Mouse (Mus musculus) limb, embryonic 15.5 days (tissue): Measurements from ENCODE around the gene Zfp57. TPM values are rescaled to one million over a fixed set of nuclear protein-coding genes. Genes with fewer than 3 reads are reported as not detected.

Source experiments
- ATAC-seq: fragments of 200-750 bp; cut with Nextera tagmentation; 2 replicates; pipeline ENCODE4 v1.8.0; 2017; ENCODE audit warnings: low read depth, moderate TSS enrichment; ENCODE audit not compliant: insufficient number of reproducible peaks, low FRiP score, low TSS enrichment
- H3K27ac ChIP-seq: fragments of 300-500 bp; sonication (generic); 2 replicates; pipeline ENCODE4 v1.5.1; 2015; ENCODE audit warnings: moderate library complexity, mild to moderate bottlenecking, inconsistent platforms
- H3K27me3 ChIP-seq: fragments of 300-500 bp; sonication (generic); 2 replicates; pipeline ENCODE4 v1.6.1; 2015; ENCODE audit warnings: inconsistent platforms
- H3K36me3 ChIP-seq: fragments of 300-500 bp; sonication (generic); 2 replicates; pipeline ENCODE4 v1.6.1; 2015; ENCODE audit warnings: inconsistent platforms
- H3K4me1 ChIP-seq: fragments of 300-500 bp; sonication (generic); 2 replicates; pipeline ENCODE4 v1.6.1; 2015; ENCODE audit warnings: inconsistent platforms
- H3K4me2 ChIP-seq: fragments of 300-500 bp; sonication (generic); 2 replicates; pipeline ENCODE4 v1.6.1; 2015; ENCODE audit warnings: mild to moderate bottlenecking, inconsistent platforms
- H3K4me3 ChIP-seq: fragments of 300-500 bp; sonication (generic); 2 replicates; pipeline ENCODE4 v1.5.1; 2015; ENCODE audit warnings: mild to moderate bottlenecking, inconsistent platforms
- H3K9ac ChIP-seq: fragments of 300-500 bp; sonication (generic); 2 replicates; pipeline ENCODE4 v1.6.1; 2015; ENCODE audit warnings: inconsistent platforms
- H3K9me3 ChIP-seq: fragments of 300-500 bp; sonication (generic); 2 replicates; pipeline ENCODE4 v1.6.1; 2016; ENCODE audit warnings: inconsistent platforms
- WGBS: fragments of 180-500 bp; shearing (Covaris S2); methylation state at CpG from one replicate; pipeline ENCODE4 v1.1.7; 2015; 5-methylcytosine and 5-hydroxymethylcytosine counted together
- polyA plus RNA-seq: library from polyadenylated mRNA; unstranded; fragments of >200 nt; fragmentation: Nextera tagmentation; extraction: Ambion mirVana; gene quantifications from 2 replicates; pipeline ENCODE4 v1.2.1, GENCODE M21; 2015

Gene Zfp57
- polyA plus RNA-seq, 1 experiment from 2014 or later = 72.9 TPM

DNA sequence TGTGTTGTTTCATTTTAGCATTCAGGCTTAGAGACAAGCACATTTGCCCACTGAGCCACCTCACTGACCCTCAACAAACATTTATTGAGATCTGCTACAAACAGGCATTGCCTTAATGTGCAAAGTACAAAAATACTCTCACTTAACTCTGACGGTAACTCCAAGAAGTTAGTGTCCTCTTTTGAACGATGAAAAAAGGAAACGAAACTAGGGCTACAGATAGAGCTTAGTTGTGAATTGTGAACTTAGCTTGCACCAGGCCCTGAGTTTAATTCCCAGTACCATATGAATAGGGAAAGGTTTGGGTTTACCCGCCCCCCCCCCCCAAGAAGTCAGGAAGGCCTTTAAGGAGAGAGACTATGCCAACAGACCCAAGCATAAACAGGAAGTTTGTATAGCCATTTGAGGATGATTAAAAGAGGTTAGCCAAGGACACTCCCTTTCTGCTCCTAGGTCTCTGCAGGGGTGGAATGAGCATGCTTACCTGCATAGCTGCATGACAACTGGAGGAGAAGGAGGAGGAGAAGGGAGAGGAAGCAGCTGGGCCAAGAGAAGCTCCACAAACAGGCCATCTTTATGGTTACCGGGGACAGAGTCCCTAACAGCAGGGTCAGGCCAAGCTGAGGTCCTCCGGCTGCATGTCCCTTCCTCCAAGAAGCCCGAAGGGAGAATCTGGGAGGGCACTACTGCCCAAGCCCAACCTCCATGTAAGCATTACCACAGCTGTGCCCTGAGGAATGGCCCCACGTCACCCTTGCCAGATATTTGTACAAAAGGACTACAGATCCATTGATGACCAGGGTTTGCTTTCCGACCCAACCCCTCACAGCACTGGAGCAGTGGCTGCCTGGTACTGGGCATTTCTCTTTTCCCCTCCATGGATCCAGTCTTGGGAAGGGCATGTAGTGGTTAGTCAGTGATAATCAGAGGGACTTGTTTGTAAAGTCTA, 21.9 kb downstream of the Zfp57 start, which contains the start of gene Mog:
Gene Mog, minus strand, starts transcription at position 771 of the 949 bp plus-strand sequence.
- no peaks in the 10 kb centered on the region for H3K27me3 ChIP-seq
- H3K4me1 ChIP-seq = no peaks in the 10 kb centered on the region
- H3K4me3 ChIP-seq = no peak within 1 kb of the TSS
- no peaks in the 10 kb centered on the region for H3K9me3 ChIP-seq
- WGBS = 72% methylated on average over 9 of the region's 9 CpGs
- no peak for ATAC-seq
- no peak within 1 kb of the TSS for H3K9ac ChIP-seq
- H3K27ac ChIP-seq = no peak within 1 kb of the TSS
- H3K36me3 ChIP-seq = no peaks in the 10 kb centered on the region
- no peak within 1 kb of the TSS for H3K4me2 ChIP-seq

DNA sequence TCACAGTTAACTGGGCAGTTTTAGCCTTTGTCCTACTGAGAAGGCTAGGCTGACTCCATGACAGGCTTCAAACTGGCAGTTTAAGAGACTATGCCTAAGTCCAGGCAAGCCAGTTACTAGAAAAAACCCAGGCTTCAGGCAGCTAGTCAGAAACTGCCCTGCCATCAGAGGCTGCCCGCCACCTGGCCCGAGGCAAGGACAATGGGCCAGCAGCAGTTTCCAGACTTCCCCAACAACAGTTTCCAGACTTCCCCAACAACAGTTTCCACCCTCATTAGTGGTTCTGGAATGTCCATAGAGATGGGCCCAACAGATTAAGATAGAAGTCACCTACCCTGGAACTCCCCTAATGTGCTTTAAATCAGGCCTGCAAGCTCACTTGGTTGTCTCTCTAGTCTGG, 25.5 kb downstream of the Zfp57 start:
- no peaks in the 10 kb centered on the region for H3K9me3 ChIP-seq
- ATAC-seq = no peak
- H3K9ac ChIP-seq = no peak overlapping the region
- WGBS = 85% methylated on average over 2 of the region's 2 CpGs
- H3K4me2 ChIP-seq = no peak overlapping the region
- no peaks in the 10 kb centered on the region for H3K36me3 ChIP-seq
- H3K4me1 ChIP-seq = no peaks in the 10 kb centered on the region
- no peaks in the 10 kb centered on the region for H3K27me3 ChIP-seq
- H3K27ac ChIP-seq = no peak overlapping the region
- no peak overlapping the region for H3K4me3 ChIP-seq

DNA sequence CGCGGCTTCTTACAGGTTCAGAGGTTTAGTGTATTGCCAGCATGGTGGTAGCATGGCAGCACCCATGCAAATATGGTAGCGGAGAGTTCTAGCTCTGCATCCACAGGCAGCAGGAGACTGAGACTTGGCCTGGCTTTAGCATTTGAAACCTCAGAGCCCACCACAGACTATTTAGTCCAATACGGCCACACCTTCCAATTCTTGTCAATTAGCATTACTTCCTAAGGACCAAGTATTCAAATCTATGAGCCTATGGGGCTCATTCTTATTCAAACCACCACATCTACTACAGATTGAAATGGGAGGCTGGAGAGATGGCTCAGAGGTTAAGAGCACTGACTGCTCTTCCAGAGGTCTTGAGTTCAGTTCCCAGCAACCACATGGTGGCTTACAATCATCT, 26.5 kb downstream of the Zfp57 start:
- 97% methylated on average over 4 of the region's 4 CpGs for WGBS
- H3K4me2 ChIP-seq = no peak overlapping the region
- H3K9me3 ChIP-seq = no peaks in the 10 kb centered on the region
- no peak overlapping the region for H3K4me3 ChIP-seq
- no peaks in the 10 kb centered on the region for H3K27me3 ChIP-seq
- peak overlapping the region; percentile 94; the same call in 1 of the 2 replicates for H3K27ac ChIP-seq
- H3K4me1 ChIP-seq = no peaks in the 10 kb centered on the region
- no peak for ATAC-seq
- H3K36me3 ChIP-seq = no peaks in the 10 kb centered on the region
- no peak overlapping the region for H3K9ac ChIP-seq

DNA sequence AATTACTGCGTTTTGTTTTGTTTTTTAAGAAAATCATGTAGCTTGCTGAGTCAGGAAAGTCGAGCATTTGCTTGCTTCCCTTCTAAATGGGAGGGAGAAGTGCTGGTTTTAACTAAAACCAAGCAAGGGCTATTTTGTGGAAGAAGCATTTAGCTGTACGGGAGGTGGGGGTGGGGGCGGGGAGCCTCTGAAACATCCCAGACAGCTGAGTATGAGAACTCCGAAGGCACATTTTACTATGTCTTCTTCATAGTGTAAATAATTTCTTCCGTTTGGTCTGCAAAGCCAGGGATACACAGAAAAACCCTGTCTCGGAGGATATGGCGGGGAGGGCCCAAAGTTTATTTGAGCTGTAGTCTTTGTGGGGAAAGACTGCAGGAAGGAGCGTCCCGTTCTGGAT, 27.2 kb downstream of the Zfp57 start:
- no peak for ATAC-seq
- Histone ChIP-seq H3K9ac (no peak overlapping the region), H3K4me1 (no peaks in the 10 kb centered on the region), H3K27me3 (no peaks in the 10 kb centered on the region), H3K27ac (peak overlapping the region; percentile 94), H3K4me2 (peak overlapping the region; percentile 47), H3K9me3 (no peaks in the 10 kb centered on the region), H3K36me3 (no peaks in the 10 kb centered on the region), H3K4me3 (peak overlapping the region; percentile 54)
- WGBS = 3% methylated on average over 10 of the region's 10 CpGs

DNA sequence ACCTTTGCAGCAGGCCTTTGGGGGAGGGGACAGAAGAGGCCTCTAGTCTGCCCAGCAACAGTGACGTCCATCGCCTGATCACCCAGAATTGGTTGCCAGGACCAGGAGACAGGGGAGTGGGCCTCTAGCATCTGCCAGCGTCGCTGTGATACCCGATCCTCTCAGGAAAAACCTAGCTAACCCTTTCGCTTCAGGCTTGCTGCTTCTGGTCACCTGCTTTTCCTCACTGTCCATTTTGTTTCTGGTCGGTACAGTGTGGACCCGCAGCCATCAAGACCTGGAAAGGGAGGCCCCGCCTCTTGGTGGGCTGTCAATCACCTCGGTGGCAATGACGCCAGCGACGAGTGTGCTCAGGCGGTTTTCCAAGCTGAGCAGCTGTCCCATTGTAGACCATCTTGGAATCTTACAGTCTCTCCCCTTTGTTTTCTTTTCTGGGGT, 27.7 kb downstream of the Zfp57 start:
- peak overlapping the region; percentile 47 for H3K4me2 ChIP-seq
- under 1% methylated on average over 14 of the region's 14 CpGs for WGBS
- peak overlapping the region; percentile 39 for H3K9ac ChIP-seq
- ATAC-seq = peak; percentile 98
- peak overlapping the region; percentile 94 for H3K27ac ChIP-seq
- peak overlapping the region; percentile 54 for H3K4me3 ChIP-seq
- H3K27me3 ChIP-seq = no peaks in the 10 kb centered on the region
- H3K9me3 ChIP-seq = no peaks in the 10 kb centered on the region
- no peaks in the 10 kb centered on the region for H3K4me1 ChIP-seq
- no peaks in the 10 kb centered on the region for H3K36me3 ChIP-seq

DNA sequence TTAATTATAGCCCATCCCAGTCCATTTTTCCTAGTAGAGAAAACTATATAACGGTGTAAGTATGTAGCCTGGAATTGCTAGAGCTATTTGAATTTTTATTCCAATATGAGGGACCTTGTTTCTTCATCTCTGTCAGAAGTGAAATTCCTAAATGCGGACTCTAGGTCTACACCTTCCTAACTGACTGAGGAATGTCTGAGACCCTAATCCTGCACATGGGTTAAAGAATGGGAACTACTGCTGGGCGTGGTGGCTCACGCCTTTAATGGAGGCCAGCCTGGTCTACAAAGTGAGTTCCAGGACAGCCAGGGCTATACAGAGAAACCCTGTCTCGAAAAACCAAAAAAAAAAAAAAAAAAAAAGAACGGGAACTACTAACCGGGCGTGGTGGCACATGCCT, 28.2 kb downstream of the Zfp57 start:
- ATAC-seq = no peak
- no peaks in the 10 kb centered on the region for H3K36me3 ChIP-seq
- H3K4me2 ChIP-seq = peak overlapping the region; percentile 47
- peak overlapping the region; percentile 94 for H3K27ac ChIP-seq
- no peaks in the 10 kb centered on the region for H3K4me1 ChIP-seq
- peak overlapping the region; percentile 39; the same call in 1 of the 2 replicates for H3K9ac ChIP-seq
- H3K9me3 ChIP-seq = no peaks in the 10 kb centered on the region
- peak overlapping the region; percentile 54 for H3K4me3 ChIP-seq
- WGBS = 57% methylated on average over 7 of the region's 8 CpGs
- H3K27me3 ChIP-seq = no peaks in the 10 kb centered on the region

DNA sequence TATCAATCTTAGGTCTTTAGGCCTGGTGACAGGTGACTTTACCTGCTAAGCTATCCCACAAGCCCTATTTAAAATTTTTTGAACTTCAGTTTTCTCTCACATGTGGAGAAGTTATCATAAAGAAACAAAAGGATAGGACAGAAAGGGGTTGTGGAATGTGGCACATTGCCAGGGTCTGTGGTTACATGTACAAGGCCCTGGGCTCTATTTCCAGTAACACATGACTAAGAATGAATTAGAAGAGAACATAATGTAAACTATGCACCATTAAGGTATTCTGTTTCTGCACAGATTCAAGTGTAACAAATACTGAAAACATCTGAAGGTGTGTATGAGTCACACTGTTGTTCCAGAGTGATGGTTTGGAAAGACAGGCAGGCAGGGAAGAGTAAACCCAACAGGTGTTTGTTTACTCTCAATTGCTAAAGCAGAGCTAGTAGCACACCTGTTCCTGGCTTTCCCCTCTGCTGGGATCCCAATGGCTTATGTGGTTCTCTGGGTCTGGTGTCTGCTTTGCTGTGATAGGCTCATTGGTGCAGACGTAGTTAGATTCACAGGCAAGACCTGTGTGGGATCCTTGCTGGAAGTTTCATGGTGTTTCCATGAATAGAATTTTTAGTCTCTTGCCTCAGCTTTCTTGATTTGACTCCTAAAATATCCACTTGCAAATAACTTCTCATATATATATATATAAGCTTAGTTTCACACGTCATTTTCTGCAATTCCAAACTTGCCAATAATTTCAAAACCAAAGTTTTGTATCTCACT, 38.3 kb downstream of the Zfp57 start:
- no peak overlapping the region for H3K27ac ChIP-seq
- no peaks in the 10 kb centered on the region for H3K27me3 ChIP-seq
- 65% methylated on average over 2 of the region's 2 CpGs for WGBS
- no peak overlapping the region for H3K4me3 ChIP-seq
- H3K4me2 ChIP-seq = no peak overlapping the region
- no peak for ATAC-seq
- no peak overlapping the region for H3K9ac ChIP-seq
- no peaks in the 10 kb centered on the region for H3K9me3 ChIP-seq
- H3K4me1 ChIP-seq = no peaks in the 10 kb centered on the region
- no peaks in the 10 kb centered on the region for H3K36me3 ChIP-seq

DNA sequence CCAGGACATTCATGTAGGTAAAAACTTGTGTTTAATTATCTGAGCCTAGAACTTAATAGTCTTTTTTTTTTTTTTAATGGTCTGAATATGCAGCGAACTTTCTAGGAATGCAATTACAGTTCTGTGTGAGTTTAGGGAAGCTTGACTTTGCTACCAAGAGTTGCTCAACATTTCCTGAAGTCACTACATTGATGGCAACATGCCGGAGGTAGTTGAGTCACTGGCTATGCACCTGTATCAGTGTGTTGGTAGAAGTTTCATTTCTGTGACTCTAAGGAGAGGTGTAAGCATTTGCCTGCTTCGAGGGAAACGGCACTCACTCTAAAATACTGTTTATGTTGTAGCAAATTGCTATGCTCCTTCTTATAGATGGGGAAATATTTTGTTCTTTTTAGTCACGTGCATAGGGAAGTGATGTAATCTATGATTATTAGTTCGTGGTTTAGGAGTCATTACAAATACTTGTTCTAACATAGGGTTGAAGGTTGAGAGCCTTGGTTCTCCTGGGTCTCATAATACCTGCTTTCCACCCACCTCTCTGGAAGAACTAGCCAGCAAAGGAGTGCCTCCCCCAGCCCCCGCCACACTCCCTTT, 43.8 kb downstream of the Zfp57 start:
- peak overlapping the region; percentile 87; the same call in 1 of the 2 replicates for H3K27ac ChIP-seq
- peaks cover 27% of the 10 kb centered on the region for H3K4me1 ChIP-seq
- no peak overlapping the region for H3K9ac ChIP-seq
- peak overlapping the region; percentile 94 for H3K4me2 ChIP-seq
- H3K9me3 ChIP-seq = no peaks in the 10 kb centered on the region
- peak overlapping the region; percentile 80; the same call in 1 of the 2 replicates for H3K4me3 ChIP-seq
- no peaks in the 10 kb centered on the region for H3K36me3 ChIP-seq
- WGBS = 57% methylated on average over 7 of the region's 7 CpGs
- no peak for ATAC-seq
- peaks cover 4% of the 10 kb centered on the region for H3K27me3 ChIP-seq

DNA sequence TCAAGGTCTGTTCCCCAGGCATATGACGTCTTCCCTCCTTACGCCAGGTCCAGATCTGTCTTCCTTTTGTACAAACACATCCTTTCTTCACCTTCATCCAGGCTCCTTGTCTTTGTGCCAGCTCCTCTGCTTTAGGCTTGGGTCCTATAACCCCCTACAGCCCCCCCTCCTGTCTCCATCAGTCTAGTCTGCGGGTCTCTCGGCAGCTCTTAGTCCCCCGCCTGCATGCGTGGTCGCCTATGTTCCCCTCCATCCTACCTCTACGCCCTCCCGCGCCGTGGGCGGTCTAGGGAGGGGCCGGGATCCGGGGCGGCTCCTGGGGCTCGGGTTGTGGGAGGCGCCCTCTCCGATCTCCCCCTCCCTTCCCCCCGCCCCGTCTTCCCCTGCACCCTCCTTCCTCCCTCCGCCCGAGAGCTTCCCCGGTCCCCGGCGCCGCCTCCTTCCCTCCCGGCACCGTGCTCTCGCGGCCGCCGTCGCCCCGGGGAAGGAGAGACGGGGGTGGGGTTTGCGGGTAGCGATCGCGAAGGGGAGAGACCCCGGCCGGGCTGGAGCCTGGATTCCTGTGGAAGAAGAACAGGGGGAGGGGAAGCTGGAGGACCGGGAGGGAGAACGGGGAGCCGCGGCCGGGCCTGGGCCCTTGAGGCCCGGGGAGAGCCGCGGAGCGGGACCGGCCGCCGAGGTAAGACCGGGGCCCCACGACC, 44.8 kb downstream of the Zfp57 start, which contains the start of gene Gabbr1:
Gene Gabbr1, plus strand, starts transcription at position 356 of the 701 bp plus-strand sequence.
- Histone ChIP-seq H3K4me1 (peaks cover 36% of the 10 kb centered on the region), H3K27ac (peak within 1 kb of the TSS; percentile 87), H3K9me3 (no peaks in the 10 kb centered on the region), H3K4me3 (peak within 1 kb of the TSS; percentile 80), H3K36me3 (no peaks in the 10 kb centered on the region), H3K27me3 (peaks cover 4% of the 10 kb centered on the region), H3K9ac (peak within 1 kb of the TSS; percentile 82), H3K4me2 (peak within 1 kb of the TSS; percentile 94)
- WGBS = 1% methylated on average over 44 of the region's 55 CpGs
- ATAC-seq = peak; percentile 87

DNA sequence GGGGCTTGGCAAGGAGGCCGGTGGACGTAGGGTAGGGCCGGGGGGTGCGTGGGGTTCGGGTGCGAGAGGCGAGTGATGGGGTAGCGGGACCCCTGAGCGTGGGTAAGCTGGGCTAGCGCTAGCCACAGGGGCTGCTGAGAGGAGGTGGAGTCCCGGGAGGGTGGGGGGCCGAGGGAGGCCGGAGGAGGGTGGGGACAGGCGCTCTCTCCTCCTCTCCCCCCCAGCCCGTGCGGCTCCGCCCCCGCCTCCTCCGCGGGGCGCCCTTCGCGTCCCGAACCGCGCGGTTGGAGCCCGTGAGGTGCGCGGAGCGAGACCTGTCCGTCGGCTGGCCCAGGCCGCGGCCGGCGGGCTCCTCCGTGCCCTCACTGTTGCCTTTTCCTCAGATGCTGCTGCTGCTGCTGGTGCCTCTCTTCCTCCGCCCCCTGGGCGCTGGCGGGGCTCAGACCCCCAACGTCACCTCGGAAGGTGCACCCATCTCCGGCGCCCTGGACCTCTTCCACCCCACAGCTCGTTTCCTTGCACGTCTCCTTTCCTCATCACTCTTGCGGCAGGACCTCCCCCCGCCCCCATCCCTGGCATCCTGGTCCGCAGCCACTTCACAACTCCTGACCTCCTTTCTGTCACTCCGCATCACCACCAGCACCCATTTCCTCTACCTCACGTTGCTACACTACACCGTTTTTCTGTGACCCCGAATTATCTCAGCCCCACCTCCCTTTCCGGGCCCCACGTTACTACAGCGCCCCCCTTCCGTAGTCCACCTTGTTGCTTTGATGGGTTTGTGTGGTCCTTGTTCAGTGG, 45.5 kb downstream of the Zfp57 start:
- under 1% methylated on average over 41 of the region's 58 CpGs for WGBS
- H3K4me2 ChIP-seq = peak overlapping the region; percentile 94
- peak overlapping the region; percentile 87 for H3K27ac ChIP-seq
- H3K4me3 ChIP-seq = peak overlapping the region; percentile 80
- peak overlapping the region; percentile 82 for H3K9ac ChIP-seq
- no peaks in the 10 kb centered on the region for H3K36me3 ChIP-seq
- peak; percentile 66 for ATAC-seq
- no peaks in the 10 kb centered on the region for H3K9me3 ChIP-seq
- H3K4me1 ChIP-seq = peaks cover 43% of the 10 kb centered on the region
- peaks cover 4% of the 10 kb centered on the region for H3K27me3 ChIP-seq
